Mouse (Mus musculus): Measurements from ENCODE around the gene Fem1a. TPM values are rescaled to one million over a fixed set of nuclear protein-coding genes. Genes with fewer than 3 reads are reported as not detected.
"Not testable (repeated sequence)": the region's sequence is repeated elsewhere in the genome, so short reads cannot be mapped to it uniquely, and the experiment has no call there.

Fem1a gene
- total RNA-seq, 2 experiments from 2014 or later = 102 to 105 TPM

- DNase-seq (ENCODE audit: low spot score) = no peak
Measured at GRCm38 (mm10) chr17:56251136-56251829, 5.3 kb upstream of the Fem1a start.

GRCm38 (mm10) chr17:56254695-56255094 is 1.9 kb upstream of the Fem1a start:
- intact Hi-C loops (cut with DNase I) = loop anchor here (2.0 to 5.0 kb wide), 4 partner anchors 57 to 297 kb away; partner anchors contain the start of gene Yju2
- no peak for DNase-seq (ENCODE audit: low spot score)

More at GRCm38 (mm10) chr17:56251136-56251829, 5.3 kb upstream of the Fem1a start:
- intact Hi-C loops (cut with DNase I) = loop anchor here (2.0 to 5.0 kb wide), 3 partner anchors 26 to 139 kb away; no protein-coding TSS in a partner anchor

- intact Hi-C loops (cut with DNase I) = loop anchor here (2.0 to 5.0 kb wide), 2 partner anchors 123 to 298 kb away; partner anchors contain the start of gene Yju2
- DNase-seq (ENCODE audit: low spot score) = no peak
Measured at GRCm38 (mm10) chr17:56255429-56255828, 1.2 kb upstream of the Fem1a start.

GRCm38 (mm10) chr17:56255863-56256238 is 759 bp upstream of the Fem1a start:
- peak; percentile 96 for DNase-seq (ENCODE audit: low spot score)
- intact Hi-C loops (cut with DNase I) = loop anchor here (2.0 to 5.0 kb wide), 2 partner anchors 123 to 299 kb away; partner anchors contain the start of gene Yju2

- intact Hi-C loops (cut with DNase I) = loop anchor here (5.0 kb wide), 1 partner anchor 300 kb away; the partner anchor contains the start of gene Yju2
- no peak for DNase-seq (ENCODE audit: low spot score)
Measured at GRCm38 (mm10) chr17:56257181-56257894, 728 bp downstream of the Fem1a start.

- intact Hi-C loops (cut with DNase I) = loop anchor here (5.0 kb wide), 1 partner anchor 301 kb away; the partner anchor contains the start of gene Yju2
- not testable (repeated sequence) for DNase-seq (ENCODE audit: low spot score)
Measured at GRCm38 (mm10) chr17:56258269-56258668, 1.7 kb downstream of the Fem1a start.

- intact Hi-C loops (cut with DNase I) = loop anchor here (5.0 kb wide), 1 partner anchor 302 kb away; the partner anchor contains the start of gene Yju2
Measured at GRCm38 (mm10) chr17:56258812-56259211, 2.2 kb downstream of the Fem1a start.

GRCm38 (mm10) chr17:56259301-56260037 is 2.9 kb downstream of the Fem1a start:
- no peak for DNase-seq (ENCODE audit: low spot score)
- intact Hi-C loops (cut with DNase I) = loop anchor here (5.0 kb wide), 2 partner anchors 93 to 302 kb away; partner anchors contain the start of gene Yju2

More at GRCm38 (mm10) chr17:56258812-56259211, 2.2 kb downstream of the Fem1a start:
- not testable (repeated sequence) for DNase-seq (ENCODE audit: low spot score)

- intact Hi-C loops (cut with DNase I) = loop anchor here (5.0 kb wide), 1 partner anchor 91 kb away; no protein-coding TSS in a partner anchor
- no peak for DNase-seq (ENCODE audit: low spot score)
Measured at GRCm38 (mm10) chr17:56261166-56261565, 4.6 kb downstream of the Fem1a start.

GRCm38 (mm10) chr17:56262645-56263094 is 6.1 kb downstream of the Fem1a start:
- DNase-seq (ENCODE audit: low spot score) = no peak
- intact Hi-C loops (cut with DNase I) = loop anchor here (5.0 kb wide), 1 partner anchor 90 kb away; no protein-coding TSS in a partner anchor

GRCm38 (mm10) chr17:56264020-56264419 is 7.4 kb downstream of the Fem1a start:
- intact Hi-C loops (cut with DNase I) = loop anchor here (5.0 kb wide), 1 partner anchor 88 kb away; no protein-coding TSS in a partner anchor
- DNase-seq (ENCODE audit: low spot score) = no peak

- intact Hi-C loops (cut with DNase I) = no loop called here
- no peak for DNase-seq (ENCODE audit: low spot score)
Measured at GRCm38 (mm10) chr17:56265011-56265410, 8.4 kb downstream of the Fem1a start.

- no peak for DNase-seq (ENCODE audit: low spot score)
- intact Hi-C loops (cut with DNase I) = no loop called here
Measured at GRCm38 (mm10) chr17:56265869-56266268, 9.3 kb downstream of the Fem1a start.

- intact Hi-C loops (cut with DNase I) = no loop called here
- DNase-seq (ENCODE audit: low spot score) = no peak
Measured at GRCm38 (mm10) chr17:56266271-56266670, 9.7 kb downstream of the Fem1a start.

GRCm38 (mm10) chr17:56269153-56269630 is 12.6 kb downstream of the Fem1a start:
- DNase-seq (ENCODE audit: low spot score) = peak; percentile 50
- intact Hi-C loops (cut with DNase I) = no loop called here

- intact Hi-C loops (cut with DNase I) = no loop called here
- DNase-seq (ENCODE audit: low spot score) = no peak
Measured at GRCm38 (mm10) chr17:56269741-56270140, 13.1 kb downstream of the Fem1a start.

- intact Hi-C loops (cut with DNase I) = no loop called here
Measured at GRCm38 (mm10) chr17:56271609-56272253, 15.1 kb downstream of the Fem1a start.

GRCm38 (mm10) chr17:56272644-56273043 is 16.0 kb downstream of the Fem1a start:
- intact Hi-C loops (cut with DNase I) = no loop called here
- no peak for DNase-seq (ENCODE audit: low spot score)

More at GRCm38 (mm10) chr17:56271609-56272253, 15.1 kb downstream of the Fem1a start:
- no peak for DNase-seq (ENCODE audit: low spot score)

GRCm38 (mm10) chr17:56273482-56273881 is 16.9 kb downstream of the Fem1a start:
- intact Hi-C loops (cut with DNase I) = no loop called here
- DNase-seq (ENCODE audit: low spot score) = no peak
